Mouse (Mus musculus): ENCODE results near the gene Ikzf4. TPM values are rescaled to one million over a fixed set of nuclear protein-coding genes. Genes with fewer than 3 reads are reported as not detected.

Gene Ikzf4
- polyA plus RNA-seq (2016; fragmentation: Nextera tagmentation; extraction: Ambion mirVana): 2.0 and 3.0 TPM in 2 replicates

DNA sequence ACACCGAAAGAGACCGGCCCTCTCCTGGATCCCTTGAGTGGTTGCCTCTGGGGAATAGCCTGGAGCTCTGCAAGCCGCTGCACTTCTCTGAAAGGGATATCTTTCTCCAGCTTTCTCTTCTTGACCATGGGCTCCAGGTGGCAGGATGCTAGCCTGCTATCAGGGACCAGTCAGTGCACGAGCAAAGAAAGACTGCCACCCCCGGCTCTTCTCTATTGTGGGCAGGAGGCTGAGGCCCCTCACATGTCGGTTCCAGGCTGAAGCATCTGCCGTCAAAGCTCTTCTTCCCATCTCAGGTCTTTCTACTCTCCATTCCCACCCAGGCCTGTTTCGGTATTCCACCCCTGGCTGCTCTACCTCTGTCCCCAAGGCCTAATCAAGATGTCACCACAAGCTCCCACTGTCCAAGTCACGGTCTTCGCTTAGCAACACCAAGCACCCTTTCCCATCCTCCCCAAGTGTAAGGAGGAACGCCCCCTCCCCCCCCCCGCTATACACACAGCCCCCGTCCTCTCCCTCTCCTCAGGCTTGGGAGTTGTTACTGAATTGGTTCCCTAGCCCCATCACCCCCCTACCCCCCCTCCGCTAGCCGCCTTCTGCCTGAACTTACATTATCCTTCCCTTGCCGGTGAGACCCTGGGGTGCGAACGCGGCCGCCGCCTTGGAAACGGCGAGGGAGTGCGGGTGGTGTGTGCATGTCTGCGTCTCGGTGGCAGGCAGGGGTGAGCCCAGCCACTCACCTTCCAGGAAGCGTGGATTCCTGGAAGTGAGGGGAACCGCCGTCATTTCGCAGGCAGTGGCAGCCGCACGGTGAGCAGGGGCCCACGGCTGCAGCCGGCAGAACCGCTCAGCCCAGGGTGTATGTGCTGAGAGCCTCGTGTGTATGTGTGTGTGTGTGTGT, at the start of gene Ikzf4:
Gene Ikzf4 (minus strand): TSS at position 881 of the 901 bp plus-strand sequence.
- ATAC-seq (ENCODE audit: insufficient number of reproducible peaks, low FRiP score): peak; percentile 76
- Histone ChIP-seq H3K4me3 (peak within 1 kb of the TSS; percentile 54), H3K4me1 (replicated peaks) (peaks cover 33% of the 10 kb centered on the region), H3K27me3 (replicated peaks) (peaks cover 12% of the 10 kb centered on the region; the same call in 1 of the 2 replicates), H3K9me3 (replicated peaks) (no peaks in the 10 kb centered on the region), H3K36me3 (0 out of 2 replicates have a peak, but pooled peaks cover 3% of the 10 kb centered on the region), H3K27ac (ENCODE audit: poor library complexity, severe bottlenecking) (no peak within 1 kb of the TSS), H3K4me2 (peak within 1 kb of the TSS; percentile 86), H3K9ac (peak within 1 kb of the TSS; percentile 82)
- 3% methylated on average over 35 of the region's 36 CpGs for WGBS

DNA sequence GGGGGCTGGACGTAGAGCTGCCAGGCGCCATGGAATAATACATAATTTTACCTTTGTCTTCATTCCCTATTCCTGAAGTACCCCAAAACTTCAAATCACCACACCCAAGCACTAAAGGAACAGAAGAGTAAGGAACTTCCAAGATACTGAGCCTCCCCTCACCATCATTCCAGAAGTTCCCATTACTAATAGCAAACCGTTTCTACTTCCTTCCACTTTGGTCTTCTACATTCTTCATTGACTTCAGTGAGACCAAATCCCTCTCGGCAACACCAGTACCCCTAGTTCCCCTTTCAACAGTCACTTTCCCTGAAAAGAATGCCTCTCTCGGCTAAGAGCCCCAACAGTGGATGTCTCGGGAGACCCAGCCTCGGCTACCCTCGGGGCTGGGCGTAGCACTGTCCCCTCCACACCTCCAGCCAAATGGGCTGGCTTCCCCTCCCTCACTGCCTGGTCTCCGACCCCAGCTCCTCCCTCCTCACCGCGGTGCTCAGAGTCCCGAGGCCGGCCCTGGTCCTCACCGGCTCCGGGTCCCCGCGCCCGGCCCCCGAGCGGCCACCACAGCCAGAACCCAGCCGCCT, 49.7 kb upstream of the Ikzf4 start:
- Histone ChIP-seq H3K27me3 (replicated peaks) (no peaks in the 10 kb centered on the region), H3K27ac (ENCODE audit: poor library complexity, severe bottlenecking) (peak overlapping the region; percentile 98), H3K4me3 (peak overlapping the region; percentile 93), H3K4me1 (replicated peaks) (peaks cover 21% of the 10 kb centered on the region), H3K9ac (peak overlapping the region; percentile 96), H3K9me3 (replicated peaks) (no peaks in the 10 kb centered on the region), H3K4me2 (peak overlapping the region; percentile 82), H3K36me3 (peaks cover 29% of the 10 kb centered on the region)
- no peak; the same call in 1 of the 2 replicates for ATAC-seq (ENCODE audit: insufficient number of reproducible peaks, low FRiP score)
- WGBS: 1% methylated on average over 22 of the region's 22 CpGs

DNA sequence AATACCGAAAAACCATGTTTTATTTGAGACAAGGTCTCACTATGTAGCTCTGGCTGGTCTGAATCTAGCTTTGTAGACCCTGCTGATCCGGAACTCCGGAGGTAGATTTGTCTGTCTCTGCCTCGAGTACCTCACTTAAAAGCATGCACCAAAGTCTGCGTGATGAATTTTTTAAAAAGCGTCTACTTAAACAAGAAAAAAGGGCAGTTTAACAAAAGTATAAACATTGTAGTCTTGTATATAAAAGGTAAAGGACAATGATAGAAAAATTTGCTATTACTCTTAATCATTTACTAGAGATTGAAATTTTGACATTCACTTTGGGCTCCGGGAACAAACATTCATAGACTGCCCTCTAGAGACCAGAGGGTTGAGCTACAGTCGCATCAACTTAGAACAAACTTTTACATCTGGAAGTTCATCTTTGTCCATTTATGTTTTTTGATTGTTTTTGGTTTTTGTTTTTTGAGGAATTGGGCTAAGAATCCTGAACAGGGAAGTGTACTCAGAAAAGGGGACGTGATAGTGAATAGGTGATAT, 28.7 kb upstream of the Ikzf4 start:
- H3K9ac ChIP-seq: peak overlapping the region; percentile 72
- H3K4me3 ChIP-seq: peak overlapping the region; percentile 79
- H3K36me3 ChIP-seq: peaks cover 12% of the 10 kb centered on the region
- H3K27ac ChIP-seq (ENCODE audit: poor library complexity, severe bottlenecking): 0 out of 2 replicates have a peak overlapping the region, but pooled peaks have one; percentile 55
- H3K9me3 ChIP-seq (replicated peaks): no peaks in the 10 kb centered on the region
- H3K27me3 ChIP-seq (replicated peaks): peaks cover 7% of the 10 kb centered on the region; the same call in 1 of the 2 replicates
- ATAC-seq (ENCODE audit: insufficient number of reproducible peaks, low FRiP score): no peak
- peak overlapping the region; percentile 95 for H3K4me2 ChIP-seq
- H3K4me1 ChIP-seq (replicated peaks): no peaks in the 10 kb centered on the region; the same call in 1 of the 2 replicates
- 4% methylated on average over 9 of the region's 9 CpGs for WGBS

DNA sequence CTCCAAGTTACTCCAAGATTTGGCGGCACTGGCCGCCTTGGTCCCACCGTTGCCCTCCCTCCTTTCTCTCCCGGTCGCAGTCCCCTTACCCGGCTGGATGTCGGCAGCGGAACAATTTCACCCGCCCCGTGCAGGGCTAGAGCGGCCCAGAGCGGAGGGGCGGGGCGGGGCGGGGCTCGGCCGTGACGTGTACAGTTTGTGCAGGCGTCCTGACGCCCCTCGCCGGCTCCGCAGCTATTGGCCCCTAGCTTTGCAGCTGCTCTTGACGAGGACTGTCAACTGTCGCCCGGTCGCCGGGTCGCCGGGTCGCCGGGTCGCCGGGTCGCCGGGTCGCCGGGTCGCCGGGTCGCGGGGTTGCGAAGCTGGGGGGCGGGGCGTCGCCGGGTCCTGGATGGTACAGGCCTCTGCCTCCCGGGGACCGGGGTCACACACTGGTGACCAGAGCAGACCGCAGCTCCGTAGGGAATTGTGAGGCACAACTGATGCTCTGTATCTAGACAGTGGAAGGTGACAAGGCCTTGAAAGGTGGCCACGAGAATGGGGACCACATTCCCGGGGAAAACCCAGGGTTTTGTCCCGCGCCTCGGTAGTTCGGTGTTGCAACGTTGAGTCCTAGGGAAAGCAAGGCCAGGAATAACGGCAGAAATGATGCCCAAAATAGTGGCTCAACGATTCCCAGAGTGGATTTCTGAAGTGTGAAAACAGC, 28.1 kb upstream of the Ikzf4 start, which contains the start of gene Suox:
Gene Suox (minus strand): TSS at position 311 of the 706 bp plus-strand sequence.
- peaks cover 7% of the 10 kb centered on the region; the same call in 1 of the 2 replicates for H3K27me3 ChIP-seq (replicated peaks)
- H3K4me2 ChIP-seq: peak within 1 kb of the TSS; percentile 95
- peak within 1 kb of the TSS; percentile 55; the same call in 1 of the 2 replicates for H3K27ac ChIP-seq (ENCODE audit: poor library complexity, severe bottlenecking)
- H3K9me3 ChIP-seq (replicated peaks): no peaks in the 10 kb centered on the region
- no peaks in the 10 kb centered on the region; the same call in 1 of the 2 replicates for H3K4me1 ChIP-seq (replicated peaks)
- H3K4me3 ChIP-seq: peak within 1 kb of the TSS; percentile 79
- peak; percentile 96 for ATAC-seq (ENCODE audit: insufficient number of reproducible peaks, low FRiP score)
- H3K36me3 ChIP-seq: peaks cover 7% of the 10 kb centered on the region; the same call in 1 of the 2 replicates
- under 1% methylated on average over 60 of the region's 60 CpGs for WGBS
- peak within 1 kb of the TSS; percentile 72 for H3K9ac ChIP-seq

DNA sequence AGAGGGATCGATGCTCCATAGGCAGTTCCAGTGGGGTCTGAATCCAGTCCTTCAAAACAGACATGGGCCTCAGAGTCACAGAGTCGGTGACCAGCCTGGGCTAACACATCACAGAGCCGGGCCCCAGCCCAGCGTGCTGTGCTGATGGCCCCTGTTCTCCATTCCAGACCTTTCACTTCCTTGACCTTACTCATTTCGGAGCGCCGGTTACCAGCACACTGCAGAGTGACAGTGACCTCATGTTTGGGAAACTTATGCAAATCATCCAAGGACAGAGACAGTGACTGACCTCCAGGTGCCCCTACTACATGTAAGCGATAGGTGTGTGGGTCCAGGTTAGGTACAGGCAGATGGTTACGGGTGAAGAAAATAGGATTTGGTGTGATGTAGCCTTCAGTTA, 25.4 kb upstream of the Ikzf4 start:
- Histone ChIP-seq H3K27me3 (replicated peaks) (peaks cover 7% of the 10 kb centered on the region; the same call in 1 of the 2 replicates), H3K4me2 (no peak overlapping the region), H3K9ac (no peak overlapping the region), H3K36me3 (peaks cover 7% of the 10 kb centered on the region; the same call in 1 of the 2 replicates), H3K4me1 (replicated peaks) (peaks cover 6% of the 10 kb centered on the region; the same call in 1 of the 2 replicates), H3K27ac (ENCODE audit: poor library complexity, severe bottlenecking) (no peak overlapping the region), H3K4me3 (no peak overlapping the region), H3K9me3 (replicated peaks) (no peaks in the 10 kb centered on the region)
- WGBS: 88% methylated on average over 9 of the region's 9 CpGs
- no peak for ATAC-seq (ENCODE audit: insufficient number of reproducible peaks, low FRiP score)

DNA sequence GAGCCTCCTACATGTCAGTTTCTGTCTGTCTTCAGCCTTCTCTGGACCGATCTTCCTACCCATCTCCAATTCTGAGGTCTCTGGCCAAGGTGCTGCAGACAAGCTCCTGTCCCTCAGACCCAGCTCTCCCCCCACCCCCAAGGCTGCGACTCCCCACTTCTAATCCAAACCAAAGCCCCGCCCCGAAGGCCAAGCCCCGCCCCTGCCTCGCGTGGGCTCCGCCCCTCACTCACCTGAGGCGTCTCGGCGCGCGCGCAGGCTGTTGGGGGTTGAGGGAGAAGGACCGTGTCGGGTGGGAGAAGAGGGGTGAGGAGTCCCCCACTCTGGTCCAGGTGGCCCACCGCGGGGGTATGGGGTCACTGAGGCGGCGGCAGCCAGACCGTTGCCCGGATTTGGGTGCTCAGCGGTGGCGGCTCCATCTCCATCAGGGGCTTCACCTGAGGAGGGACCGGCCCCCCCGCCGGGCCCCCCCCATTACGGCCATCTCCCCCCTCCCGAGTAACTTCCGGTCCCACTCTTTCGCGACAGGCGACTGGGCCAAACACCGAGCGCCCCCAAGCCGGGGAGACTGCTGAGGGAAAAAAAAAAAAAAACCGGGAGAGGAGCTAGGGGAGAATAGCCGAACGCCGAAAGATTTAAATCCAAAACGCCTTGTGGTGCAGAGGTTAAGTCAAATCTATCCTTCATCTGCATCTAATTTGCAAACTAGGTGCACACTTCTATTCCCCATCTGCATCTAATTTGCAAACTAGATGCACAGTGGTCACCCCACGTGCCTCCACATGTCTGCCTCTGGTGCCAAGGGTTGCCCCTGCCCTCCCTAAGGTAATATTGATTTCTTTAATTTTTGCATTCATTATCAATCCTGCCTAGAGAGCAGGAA, 23.2 kb upstream of the Ikzf4 start:
- Histone ChIP-seq H3K4me3 (peak overlapping the region; percentile 69), H3K27me3 (replicated peaks) (peaks cover 7% of the 10 kb centered on the region; the same call in 1 of the 2 replicates), H3K4me1 (replicated peaks) (peaks cover 6% of the 10 kb centered on the region; the same call in 1 of the 2 replicates), H3K9me3 (replicated peaks) (no peaks in the 10 kb centered on the region), H3K36me3 (peaks cover 7% of the 10 kb centered on the region; the same call in 1 of the 2 replicates), H3K27ac (ENCODE audit: poor library complexity, severe bottlenecking) (no peak overlapping the region), H3K4me2 (peak overlapping the region; percentile 78), H3K9ac (peak overlapping the region; percentile 72)
- 1% methylated on average over 41 of the region's 42 CpGs for WGBS
- ATAC-seq (ENCODE audit: insufficient number of reproducible peaks, low FRiP score): peak; percentile 29; the same call in 1 of the 2 replicates

DNA sequence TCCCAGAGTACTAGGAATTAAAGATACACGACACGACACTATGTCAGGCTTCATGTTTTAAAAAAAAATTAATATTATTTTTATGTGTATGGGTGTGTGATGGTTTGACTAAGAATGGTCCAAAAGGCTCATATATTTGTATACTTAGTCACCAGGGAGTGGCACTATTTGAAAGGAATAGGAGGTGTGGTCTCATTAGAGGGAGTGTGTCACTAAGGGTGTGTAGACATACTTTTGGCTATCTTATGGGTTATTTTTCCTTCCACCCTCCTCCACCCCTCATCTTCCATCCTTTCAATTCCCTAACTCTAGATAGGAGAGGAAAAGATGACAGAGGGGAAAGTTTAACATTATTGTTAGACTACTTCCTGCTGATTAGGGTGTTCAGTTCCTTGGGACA, 20.0 kb upstream of the Ikzf4 start:
- H3K4me1 ChIP-seq (replicated peaks): peaks cover 6% of the 10 kb centered on the region; the same call in 1 of the 2 replicates
- no peak overlapping the region for H3K4me2 ChIP-seq
- H3K4me3 ChIP-seq: no peak overlapping the region
- H3K27me3 ChIP-seq (replicated peaks): peaks cover 7% of the 10 kb centered on the region
- H3K9ac ChIP-seq: no peak overlapping the region
- H3K27ac ChIP-seq (ENCODE audit: poor library complexity, severe bottlenecking): no peak overlapping the region
- 98% methylated on average over 2 of the region's 2 CpGs for WGBS
- H3K9me3 ChIP-seq (replicated peaks): no peaks in the 10 kb centered on the region
- H3K36me3 ChIP-seq: no peaks in the 10 kb centered on the region
- ATAC-seq (ENCODE audit: insufficient number of reproducible peaks, low FRiP score): no peak

DNA sequence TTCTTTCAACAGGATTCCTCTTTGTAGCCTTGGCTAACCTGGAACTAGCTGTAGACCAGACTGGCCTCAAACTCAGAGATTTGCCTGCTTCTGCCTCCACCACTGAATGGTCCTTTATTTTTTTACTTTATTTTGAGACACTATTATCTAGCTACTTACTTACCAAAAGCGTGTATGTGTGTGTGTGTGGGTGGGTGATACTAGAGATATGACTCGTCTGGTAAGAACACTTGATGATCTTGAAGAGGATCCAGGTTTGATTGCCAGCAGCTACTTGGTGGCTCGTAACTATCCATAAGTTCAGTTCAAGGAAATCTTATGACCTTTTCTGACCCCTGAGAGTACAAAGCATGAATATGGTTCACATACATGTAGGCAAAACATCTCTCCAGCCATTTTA, 19.5 kb upstream of the Ikzf4 start:
- peaks cover 4% of the 10 kb centered on the region for H3K27me3 ChIP-seq (replicated peaks)
- no peak overlapping the region for H3K27ac ChIP-seq (ENCODE audit: poor library complexity, severe bottlenecking)
- WGBS: 66% methylated on average over 3 of the region's 3 CpGs
- H3K4me3 ChIP-seq: no peak overlapping the region
- H3K9me3 ChIP-seq (replicated peaks): no peaks in the 10 kb centered on the region
- no peak overlapping the region for H3K9ac ChIP-seq
- H3K4me2 ChIP-seq: no peak overlapping the region
- ATAC-seq (ENCODE audit: insufficient number of reproducible peaks, low FRiP score): no peak
- H3K4me1 ChIP-seq (replicated peaks): peaks cover 6% of the 10 kb centered on the region; the same call in 1 of the 2 replicates
- no peaks in the 10 kb centered on the region for H3K36me3 ChIP-seq

DNA sequence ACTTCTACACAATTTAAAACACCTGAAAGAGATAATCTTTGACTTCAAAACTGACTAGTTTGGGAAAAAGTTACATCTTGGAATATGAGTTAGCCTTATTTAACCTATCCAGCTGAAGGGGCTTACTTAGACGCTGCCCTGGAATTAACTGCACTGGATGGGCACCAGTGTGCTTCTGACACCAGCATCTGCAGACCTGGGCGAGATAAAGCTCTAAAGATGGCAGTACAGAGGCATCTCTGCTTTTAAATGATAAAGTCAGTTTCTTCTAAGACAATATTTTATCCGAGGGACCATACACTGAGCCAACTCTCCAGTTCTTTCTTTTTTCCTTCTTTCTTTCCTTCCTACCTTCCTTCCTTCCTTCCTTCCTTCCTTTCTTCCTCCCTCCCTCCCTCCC, 19.0 kb upstream of the Ikzf4 start:
- 66% methylated on average over 3 of the region's 3 CpGs for WGBS
- ATAC-seq (ENCODE audit: insufficient number of reproducible peaks, low FRiP score): no peak
- H3K4me1 ChIP-seq (replicated peaks): peaks cover 6% of the 10 kb centered on the region; the same call in 1 of the 2 replicates
- H3K27me3 ChIP-seq (replicated peaks): no peaks in the 10 kb centered on the region; the same call in 1 of the 2 replicates
- no peak overlapping the region for H3K27ac ChIP-seq (ENCODE audit: poor library complexity, severe bottlenecking)
- no peak overlapping the region for H3K4me2 ChIP-seq
- no peak overlapping the region for H3K9ac ChIP-seq
- no peak overlapping the region for H3K4me3 ChIP-seq
- H3K36me3 ChIP-seq: no peaks in the 10 kb centered on the region
- H3K9me3 ChIP-seq (replicated peaks): no peaks in the 10 kb centered on the region

All from heart, embryonic 12.5 days (tissue).